Mouse (Mus musculus) G1E (cell line): Measurements from ENCODE around the gene Bcap31.

Source experiments
- CTCF ChIP-seq: IDR thresholded peaks from 2 replicates; pipeline ENCODE4 v1.5.1; 2012; ENCODE audit warnings: low read depth, low read length, inconsistent platforms, mixed read lengths
- POLR2AphosphoS5 ChIP-seq: IDR thresholded peaks from 2 replicates; pipeline ENCODE4 v1.6.1; 2012; ENCODE audit warnings: low read depth, low read length, inconsistent platforms; ENCODE audit not compliant: insufficient replicate concordance
- TAL1 ChIP-seq: conservative IDR thresholded peaks from 2 replicates; pipeline ENCODE4 v1.6.1; 2012; ENCODE audit warnings: low read depth, low read length, inconsistent platforms, mixed read lengths

DNA sequence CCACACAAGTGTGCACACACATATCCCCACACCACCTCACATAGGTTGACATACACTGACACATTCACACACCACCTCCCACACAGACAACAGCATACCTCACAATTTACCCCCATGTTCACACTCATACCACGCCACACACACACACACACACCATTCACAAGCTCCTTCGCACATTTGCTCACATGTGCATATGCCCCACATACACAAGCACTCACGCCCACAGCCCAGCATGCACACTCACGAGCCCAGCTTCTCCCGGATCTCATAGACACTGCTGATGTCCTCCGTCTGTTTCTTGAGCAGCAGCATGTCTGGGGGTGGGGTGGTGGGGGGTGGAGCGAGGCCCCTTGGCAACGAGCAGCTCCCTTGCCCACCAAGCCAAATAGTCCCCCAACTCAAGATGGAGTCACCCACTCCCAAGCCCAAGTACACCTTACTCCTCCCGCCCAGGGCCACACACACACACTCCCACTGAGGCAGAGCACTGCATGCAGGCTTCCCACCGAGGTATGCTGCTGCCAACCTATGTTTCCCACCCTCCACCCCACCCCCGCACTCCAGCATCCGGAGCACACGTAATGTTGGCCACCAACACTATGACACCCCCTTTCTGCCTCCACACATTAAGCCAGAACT, 56.9 kb downstream of the Bcap31 start:
- TF ChIP-seq TAL1 (no peak), CTCF (no peak), POLR2AphosphoS5 (no peak)
